Mouse (Mus musculus) heart, embryonic 14.5 days (tissue): ENCODE data around the gene 1520401A03Rik. TPM values are rescaled to one million over a fixed set of nuclear protein-coding genes. Genes with fewer than 3 reads are reported as not detected.

Experiments
- ATAC-seq: fragments of 200-750 bp; cut with Nextera tagmentation; 2 replicates; pipeline ENCODE4 v1.8.0; 2017; ENCODE audit warnings: low read depth, moderate TSS enrichment; ENCODE audit not compliant: insufficient number of reproducible peaks, insufficient read depth, low FRiP score
- H3K27ac ChIP-seq, 2 experiments: fragments of 200-500 bp in 1 of 2; fragments of 300-500 bp in 1 of 2; sonication (generic) in 1 of 2; replicated peaks in 1 of 2; 2 replicates each; pipeline ENCODE4 v1.5.1; 2012 to 2014; ENCODE audit warnings: low read depth in 2 of 2, low read length in 2 of 2, control low read depth in 1 of 2, mild to moderate bottlenecking in 1 of 2, mixed read lengths in 1 of 2; ENCODE audit not compliant: control insufficient read depth in 1 of 2, insufficient read depth in 1 of 2
- H3K27me3 ChIP-seq: fragments of 300-500 bp; sonication (generic); 2 replicates; pipeline ENCODE4 v1.6.1; 2014; ENCODE audit warnings: mild to moderate bottlenecking, low read length, control low read depth; ENCODE audit not compliant: control insufficient read depth, insufficient read depth
- H3K36me3 ChIP-seq: fragments of 300-500 bp; sonication (generic); 2 replicates; pipeline ENCODE4 v1.6.1; 2014; ENCODE audit warnings: mild to moderate bottlenecking, control low read depth, low read length, mixed read lengths; ENCODE audit not compliant: control insufficient read depth, insufficient read depth
- H3K4me1 ChIP-seq, 2 experiments: fragments of 200-500 bp in 1 of 2; fragments of 300-500 bp in 1 of 2; sonication (generic) in 1 of 2; 2 replicates each; pipeline ENCODE4 v1.6.1; 2012 to 2014; ENCODE audit warnings: low read length in 2 of 2, control low read depth in 1 of 2, mixed read lengths in 1 of 2; ENCODE audit not compliant: control insufficient read depth in 2 of 2, insufficient read depth in 2 of 2
- H3K4me2 ChIP-seq: fragments of 300-500 bp; sonication (generic); 2 replicates; pipeline ENCODE4 v1.6.1; 2014; ENCODE audit warnings: mild to moderate bottlenecking, low read length
- H3K4me3 ChIP-seq, 2 experiments: fragments of 200-500 bp in 1 of 2; fragments of 300-500 bp in 1 of 2; sonication (generic) in 1 of 2; 2 replicates each; pipeline ENCODE4 v1.5.1; 2012 to 2014; ENCODE audit warnings: low read length in 2 of 2, mild to moderate bottlenecking in 2 of 2, control low read depth in 1 of 2, low read depth in 1 of 2, moderate library complexity in 1 of 2; ENCODE audit not compliant: control insufficient read depth in 1 of 2, insufficient read depth in 1 of 2
- H3K9ac ChIP-seq: fragments of 300-500 bp; sonication (generic); 2 replicates; pipeline ENCODE4 v1.6.1; 2014; ENCODE audit warnings: mild to moderate bottlenecking, low read length
- H3K9me3 ChIP-seq: fragments of 300-500 bp; sonication (generic); 2 replicates; pipeline ENCODE4 v1.6.1; 2016; ENCODE audit warnings: low read length, control low read depth; ENCODE audit not compliant: control insufficient read depth
- whole genome bisulfite sequencing: fragments of 180-500 bp; shearing (Covaris S2); extraction: QIAGEN DNeasy Blood & Tissue Kit; methylation state at CpG from one replicate; pipeline ENCODE4 v1.1.7; 2014; 5-methylcytosine and 5-hydroxymethylcytosine counted together
- polyA plus RNA-seq: library from polyadenylated mRNA; unstranded; fragments of >200 nt; fragmentation: Nextera tagmentation; extraction: Ambion mirVana; gene quantifications from 2 replicates; pipeline ENCODE4 v1.2.1, GENCODE M21; 2014

1520401A03Rik gene
- polyA plus RNA-seq, 1 experiment from 2014 or later = not detected

GRCm38 (mm10) chr17:23674271-23674952, 48.2 kb downstream of the 1520401A03Rik start:
- H3K4me1 ChIP-seq = peaks cover 16 to 38% of the 10 kb centered on the region in 2 experiments
- no peak for ATAC-seq
- H3K9ac ChIP-seq = peak overlapping the region; percentile 91
- no peaks in the 10 kb centered on the region for H3K9me3 ChIP-seq
- peak overlapping the region; percentile 97 to 99 for H3K27ac ChIP-seq
- peaks cover 12% of the 10 kb centered on the region for H3K36me3 ChIP-seq
- peaks cover 17% of the 10 kb centered on the region for H3K27me3 ChIP-seq
- WGBS = 11% methylated on average over 9 of the region's 9 CpGs
- H3K4me3 ChIP-seq = peak overlapping the region; percentile 72 to 95
- H3K4me2 ChIP-seq = peak overlapping the region; percentile 85

- 0% methylated on average over 45 of the region's 45 CpGs for WGBS
- ATAC-seq = peak; percentile 85
- Histone ChIP-seq H3K4me3 (peak within 1 kb of the TSS; percentile 72 to 95), H3K36me3 (peaks cover 21% of the 10 kb centered on the region), H3K9me3 (no peaks in the 10 kb centered on the region), H3K4me1 (peaks cover 12 to 34% of the 10 kb centered on the region in 2 experiments), H3K9ac (peak within 1 kb of the TSS; percentile 91), H3K4me2 (peak within 1 kb of the TSS; percentile 85), H3K27me3 (peaks cover 9% of the 10 kb centered on the region), H3K27ac (peak within 1 kb of the TSS; percentile 97 to 99)
Measured at GRCm38 (mm10) chr17:23673424-23674073, 49.0 kb downstream of the 1520401A03Rik start, which contains the start of the genes Hcfc1r1 and Thoc6. Gene Hcfc1r1, plus strand, starts transcription at chr17:23673596. Gene Thoc6, minus strand, starts transcription at chr17:23673882.

GRCm38 (mm10) chr17:23672761-23673160, 49.8 kb downstream of the 1520401A03Rik start:
- Histone ChIP-seq H3K9me3 (no peaks in the 10 kb centered on the region), H3K4me2 (peak overlapping the region; percentile 85), H3K4me3 (peak overlapping the region in 1 of 2 experiments; percentile 72; a peak in 2 of 4 replicates), H3K36me3 (peaks cover 29% of the 10 kb centered on the region), H3K9ac (peak overlapping the region; percentile 91), H3K27ac (0 out of 4 replicates have a peak overlapping the region, but pooled peaks of 1 of the 2 experiments have one; percentile 17), H3K27me3 (0 out of 2 replicates have a peak, but pooled peaks cover under 1% of the 10 kb centered on the region), H3K4me1 (peaks cover 12 to 34% of the 10 kb centered on the region in 2 experiments)
- ATAC-seq = no peak
- WGBS = 60% methylated on average over 3 of the region's 3 CpGs

- H3K4me2 ChIP-seq = no peak overlapping the region
- ATAC-seq = no peak
- no peaks in the 10 kb centered on the region for H3K27me3 ChIP-seq
- 90% methylated on average over 3 of the region's 3 CpGs for WGBS
- no peak overlapping the region for H3K4me3 ChIP-seq
- no peak overlapping the region for H3K9ac ChIP-seq
- peaks cover 12 to 30% of the 10 kb centered on the region in 2 experiments for H3K4me1 ChIP-seq
- peaks cover 41% of the 10 kb centered on the region for H3K36me3 ChIP-seq
- no peak overlapping the region for H3K27ac ChIP-seq
- no peaks in the 10 kb centered on the region for H3K9me3 ChIP-seq
Measured at GRCm38 (mm10) chr17:23671519-23671918, 51.1 kb downstream of the 1520401A03Rik start.

- peaks cover 11 to 21% of the 10 kb centered on the region in 2 experiments for H3K4me1 ChIP-seq
- no peaks in the 10 kb centered on the region for H3K27me3 ChIP-seq
- H3K9ac ChIP-seq = no peak overlapping the region
- no peak overlapping the region for H3K27ac ChIP-seq
- peaks cover 45% of the 10 kb centered on the region for H3K36me3 ChIP-seq
- no peak for ATAC-seq
- no peaks in the 10 kb centered on the region for H3K9me3 ChIP-seq
- no peak overlapping the region for H3K4me3 ChIP-seq
- no peak overlapping the region for H3K4me2 ChIP-seq
- 88% methylated on average over 7 of the region's 7 CpGs for WGBS
Measured at GRCm38 (mm10) chr17:23670516-23671074, 52.0 kb downstream of the 1520401A03Rik start.

GRCm38 (mm10) chr17:23665511-23665910, 57.1 kb downstream of the 1520401A03Rik start:
- Histone ChIP-seq H3K9me3 (no peaks in the 10 kb centered on the region), H3K27ac (no peak overlapping the region), H3K9ac (no peak overlapping the region), H3K4me2 (no peak overlapping the region), H3K4me3 (no peak overlapping the region), H3K36me3 (peaks cover 44% of the 10 kb centered on the region), H3K4me1 (peaks cover 0 to 2% of the 10 kb centered on the region in 2 experiments; a peak in 1 of 4 replicates), H3K27me3 (peaks cover 27% of the 10 kb centered on the region)
- 73% methylated on average over 14 of the region's 14 CpGs for WGBS
- no peak for ATAC-seq

- no peak for ATAC-seq
- 17% methylated on average over 5 of the region's 5 CpGs for WGBS
Measured at GRCm38 (mm10) chr17:23664556-23665021, 58.0 kb downstream of the 1520401A03Rik start.

More at GRCm38 (mm10) chr17:23664556-23665021, 58.0 kb downstream of the 1520401A03Rik start:
- no peak overlapping the region for H3K27ac ChIP-seq
- peaks cover 35% of the 10 kb centered on the region for H3K36me3 ChIP-seq
- H3K4me1 ChIP-seq = peaks cover 0 to 3% of the 10 kb centered on the region in 2 experiments; a peak in 1 of 4 replicates
- no peak overlapping the region for H3K9ac ChIP-seq
- no peak overlapping the region for H3K4me2 ChIP-seq
- no peaks in the 10 kb centered on the region for H3K9me3 ChIP-seq
- peaks cover 36% of the 10 kb centered on the region for H3K27me3 ChIP-seq
- H3K4me3 ChIP-seq = no peak overlapping the region
